Mouse (Mus musculus) hindbrain, embryonic 14.5 days (tissue): Measurements from ENCODE around the gene Lrrc58. TPM values are rescaled to one million over a fixed set of nuclear protein-coding genes. Genes with fewer than 3 reads are reported as not detected.

Experiments
- ATAC-seq: fragments of 200-750 bp; cut with Nextera tagmentation; 2 replicates; pipeline ENCODE4 v1.8.0; 2017; ENCODE audit warnings: moderate number of reproducible peaks, mild to moderate bottlenecking, moderate TSS enrichment, moderate library complexity; ENCODE audit not compliant: low FRiP score
- DNase-seq: peaks from one replicate; pipeline ENCODE4 v3.0.0-alpha.2; 2015; ENCODE audit warnings: low spot score
- H3K27ac ChIP-seq: fragments of 300-500 bp; sonication (generic); 2 replicates; pipeline ENCODE4 v1.5.1; 2014; ENCODE audit warnings: mild to moderate bottlenecking, moderate library complexity
- H3K27me3 ChIP-seq: fragments of 300-500 bp; sonication (generic); 2 replicates; pipeline ENCODE4 v1.6.1; 2014; ENCODE audit warnings: mild to moderate bottlenecking, low read length, mixed read lengths; ENCODE audit not compliant: control insufficient read depth, insufficient read depth
- H3K36me3 ChIP-seq: fragments of 300-500 bp; sonication (generic); replicated peaks from 2 replicates; pipeline ENCODE4 v1.6.1; 2014; ENCODE audit not compliant: control insufficient read depth, insufficient read depth
- H3K4me1 ChIP-seq: fragments of 300-500 bp; sonication (generic); replicated peaks from 2 replicates; pipeline ENCODE4 v1.6.1; 2014; ENCODE audit warnings: antibody characterized with exemption, low read length, mixed read lengths; ENCODE audit not compliant: control insufficient read depth, insufficient read depth
- H3K4me2 ChIP-seq: fragments of 300-500 bp; sonication (generic); replicated peaks from 2 replicates; pipeline ENCODE4 v1.6.1; 2014; ENCODE audit warnings: mild to moderate bottlenecking, moderate library complexity
- H3K4me3 ChIP-seq: fragments of 300-500 bp; sonication (generic); replicated peaks from 2 replicates; pipeline ENCODE4 v1.5.1; 2014; ENCODE audit warnings: mild to moderate bottlenecking, low read length
- H3K9ac ChIP-seq: fragments of 300-500 bp; sonication (generic); 2 replicates; pipeline ENCODE4 v1.6.1; 2014
- H3K9me3 ChIP-seq: fragments of 300-500 bp; sonication (generic); 2 replicates; pipeline ENCODE4 v1.6.1; 2016; ENCODE audit warnings: low read length; ENCODE audit not compliant: control insufficient read depth
- WGBS: fragments of 180-500 bp; shearing (Covaris S2); extraction: QIAGEN DNeasy Blood & Tissue Kit; methylation state at CpG from one replicate; pipeline ENCODE4 v1.1.7; 2014; 5-methylcytosine and 5-hydroxymethylcytosine counted together
- polyA plus RNA-seq: library from polyadenylated mRNA; unstranded; fragments of >200 nt; fragmentation: Nextera tagmentation; extraction: Ambion mirVana; gene quantifications from 2 replicates; pipeline ENCODE4 v1.2.1, GENCODE M21; 2014

Lrrc58 gene
- polyA plus RNA-seq, 1 experiment from 2014 or later, result 57.1 TPM

- Histone ChIP-seq H3K27me3 (no peaks in the 10 kb centered on the region), H3K4me2 (no peak overlapping the region), H3K27ac (no peak overlapping the region), H3K36me3 (no peaks in the 10 kb centered on the region), H3K9ac (no peak overlapping the region), H3K4me3 (no peak overlapping the region), H3K9me3 (no peaks in the 10 kb centered on the region), H3K4me1 (peaks cover 18% of the 10 kb centered on the region)
- WGBS, result 89% methylated on average over 2 of the region's 2 CpGs
- DNase-seq (no peak), ATAC-seq (no peak)
Observed at GRCm38 (mm10) chr16:37934932-37935331, 66.7 kb downstream of the Lrrc58 start.

GRCm38 (mm10) chr16:37937276-37937675 lies 69.1 kb downstream of the Lrrc58 start:
- no peak for ATAC-seq
- Histone ChIP-seq H3K4me3 (no peak overlapping the region), H3K9me3 (no peaks in the 10 kb centered on the region), H3K27ac (0 out of 2 replicates have a peak overlapping the region, but pooled peaks have one; percentile 65), H3K36me3 (no peaks in the 10 kb centered on the region), H3K4me2 (no peak overlapping the region), H3K4me1 (peaks cover 18% of the 10 kb centered on the region), H3K27me3 (no peaks in the 10 kb centered on the region), H3K9ac (no peak overlapping the region)
- DNase-seq, result no peak
- 47% methylated on average over 8 of the region's 8 CpGs for WGBS

Other genes starting within 250 kb of the Lrrc58 start
- gene Ndufb4, start 213.9 kb upstream of the Lrrc58 start, polyA plus RNA-seq, result 64.5 and 69.9 TPM in 2 replicates
- 111 and 126 TPM in 2 replicates for gene Fstl1, start 91.5 kb upstream of the Lrrc58 start, polyA plus RNA-seq
- not detected in 2 replicates for gene Gm36028, start 7.2 kb upstream of the Lrrc58 start, polyA plus RNA-seq
- gene Gpr156, start 48.1 kb downstream of the Lrrc58 start, polyA plus RNA-seq, result 3.5 and 3.9 TPM in 2 replicates
- 164 and 171 TPM in 2 replicates for gene Gsk3b, start 220.6 kb downstream of the Lrrc58 start, polyA plus RNA-seq